Mouse (Mus musculus) stomach, postnatal 0 days (tissue): Measurements from ENCODE around the gene Scaf1.

Source experiments
- CTCF ChIP-seq: IDR thresholded peaks from 2 replicates; pipeline ENCODE4 v1.5.1; 2016; ENCODE audit warnings: antibody characterized with exemption, low read depth, mild to moderate bottlenecking, moderate library complexity
- EP300 ChIP-seq: optimal IDR thresholded peaks from 2 replicates; pipeline ENCODE3; 2016; ENCODE audit warnings: antibody characterized with exemption

GRCm38 (mm10) chr7:45056972-45057348 lies 40.8 kb upstream of the Scaf1 start:
- TF ChIP-seq CTCF (no peak), EP300 (no peak)
